Comparison of ENCODE assay signal across 7 mouse cellular contexts in genomic region chr3:96662731-96663316, GRCm38 (mm10). TPM values are rescaled to one million over a fixed set of nuclear protein-coding genes. Genes with fewer than 3 reads are reported as not detected.
DNase-seq lines count a peak whose midpoint lies in the region; ATAC-seq and TF ChIP-seq lines count a peak whose summit lies in the region.

No protein-coding gene starts in this region.

- H3K4me2 ChIP-seq in embryonic facial prominence, embryonic 14.5 days (ENCODE audit: low read depth, low read length), result peak overlapping the region; percentile 54
- peak overlapping the region; percentile 60 for H3K4me2 ChIP-seq in hindbrain, postnatal 0 days (ENCODE audit: low read depth, low read length)

- ATAC-seq in embryonic facial prominence, embryonic 14.5 days (ENCODE audit: low read depth), result no peak
- ATAC-seq in hindbrain, postnatal 0 days, result peak; percentile 13; the same call in 1 of the 2 replicates

- H3K27ac ChIP-seq in layer of hippocampus, adult 2 months, result peak overlapping the region; percentile 25; the same call in 1 of the 2 replicates
- peak overlapping the region; percentile 87 for H3K27ac ChIP-seq in embryonic facial prominence, embryonic 14.5 days (replicated peaks; ENCODE audit: low read depth, low read length)
- H3K27ac ChIP-seq in hindbrain, postnatal 0 days, result peak overlapping the region; percentile 72; the same call in 1 of the 2 replicates
- H3K27ac ChIP-seq in olfactory bulb, adult 2 months (ENCODE audit: insufficient read depth, low read depth, low read length), result peak overlapping the region; percentile 50; the same call in 1 of the 2 replicates

- H3K9me3 ChIP-seq in embryonic facial prominence, embryonic 14.5 days (ENCODE audit: control insufficient read depth, low read length), result no peaks in the 10 kb centered on the region
- H3K9me3 ChIP-seq in hindbrain, postnatal 0 days (ENCODE audit: low read length), result no peaks in the 10 kb centered on the region

- WGBS in embryonic facial prominence, embryonic 14.5 days, result 31% methylated on average over 8 of the region's 8 CpGs
- 34% methylated on average over 8 of the region's 8 CpGs for WGBS in hindbrain, postnatal 0 days
- 35% methylated on average over 8 of the region's 8 CpGs for WGBS in olfactory bulb, adult 2 months

- no peak overlapping the region for H3K4me3 ChIP-seq in layer of hippocampus, adult 2 months
- peak overlapping the region; percentile 18; the same call in 1 of the 2 replicates for H3K4me3 ChIP-seq in embryonic facial prominence, embryonic 14.5 days (ENCODE audit: low read depth, low read length)
- H3K4me3 ChIP-seq in hindbrain, postnatal 0 days (ENCODE audit: low read length), result peak overlapping the region; percentile 28
- no peak overlapping the region for H3K4me3 ChIP-seq in olfactory bulb, adult 2 months (ENCODE audit: insufficient read depth, low read depth, low read length)

- 0 out of 2 replicates have a peak, but pooled peaks cover 9% of the 10 kb centered on the region for H3K4me1 ChIP-seq in embryonic facial prominence, embryonic 14.5 days (ENCODE audit: control insufficient read depth, insufficient read depth, low read length)
- H3K4me1 ChIP-seq in hindbrain, postnatal 0 days (ENCODE audit: insufficient read depth, low read length), result peaks cover 8% of the 10 kb centered on the region
- peaks cover 6% of the 10 kb centered on the region for H3K4me1 ChIP-seq in olfactory bulb, adult 2 months (ENCODE audit: control insufficient read depth, insufficient read depth, low read length)

- TF ChIP-seq CTCF in layer of hippocampus, adult 2 months (conservative IDR thresholded peaks at IDR 0.05), result no peak
- TF ChIP-seq CTCF in hindbrain, postnatal 0 days (IDR thresholded peaks at IDR 0.05; ENCODE audit: low read depth), result no peak
- no peak for TF ChIP-seq CTCF in olfactory bulb, adult 2 months (IDR thresholded peaks at IDR 0.05; ENCODE audit: insufficient read depth, low read depth, low read length)

- no peak for DNase-seq in layer of hippocampus, adult 2 months (ENCODE audit: low spot score in 2 of 2)
- DNase-seq in layer of hippocampus, postnatal 25 days (ENCODE audit: extremely low spot score in 1 of 2, low spot score in 1 of 2), result no peak
- DNase-seq in embryonic facial prominence, embryonic 14.5 days (ENCODE audit: low spot score), result peak; percentile 47
- DNase-seq in hindbrain, postnatal 0 days (ENCODE audit: low spot score), result peak; percentile 32
- no peak for DNase-seq in left cerebral cortex, postnatal 36 days (ENCODE audit: low spot score in 2 of 2)
- no peak for DNase-seq in left cerebral cortex, adult 8-10 months (ENCODE audit: low spot score in 2 of 2)

- intact Hi-C loops in left cerebral cortex, postnatal 36 days (cut with DNase I), result no loop called here

- TF ChIP-seq POLR2A in olfactory bulb, adult 2 months (IDR thresholded peaks at IDR 0.05; ENCODE audit: insufficient read depth, low read depth, low read length), result no peak

- H3K27me3 ChIP-seq in embryonic facial prominence, embryonic 14.5 days (replicated peaks; ENCODE audit: control insufficient read depth, insufficient read depth, low read length), result no peaks in the 10 kb centered on the region
- no peaks in the 10 kb centered on the region for H3K27me3 ChIP-seq in hindbrain, postnatal 0 days (ENCODE audit: insufficient read depth, low read length)

- H3K36me3 ChIP-seq in embryonic facial prominence, embryonic 14.5 days (ENCODE audit: control insufficient read depth, insufficient read depth, low read length), result no peaks in the 10 kb centered on the region
- H3K36me3 ChIP-seq in hindbrain, postnatal 0 days (ENCODE audit: insufficient read depth, low read length), result no peaks in the 10 kb centered on the region

- no peak overlapping the region for H3K9ac ChIP-seq in embryonic facial prominence, embryonic 14.5 days (ENCODE audit: low read depth, low read length)
- peak overlapping the region; percentile 35; the same call in 1 of the 2 replicates for H3K9ac ChIP-seq in hindbrain, postnatal 0 days (replicated peaks; ENCODE audit: low read length)

RNA-seq across cellular contexts. Expression of gene Ankrd35, which starts 7.1 kb away (rescaled TPM):
- total RNA-seq in layer of hippocampus, adult 2 months (2021), result 1 to 10 TPM; 6.3 to 6.7 TPM
- total RNA-seq in layer of hippocampus, postnatal 25 days (2021), result 1 to 10 TPM; 5.3 to 6.2 TPM
- 2.9 and 3.6 TPM in 2 replicates for polyA plus RNA-seq in embryonic facial prominence, embryonic 14.5 days (2014; fragmentation: Nextera tagmentation; extraction: Ambion mirVana)
- total RNA-seq in hindbrain, postnatal 0 days (2014; rRNA removed), result 2.1 and 6.4 TPM in 2 replicates
- 2.8 and 3.0 TPM in 2 replicates for polyA plus RNA-seq in hindbrain, postnatal 0 days (2015; fragmentation: Nextera tagmentation; extraction: Ambion mirVana)
- not detected in 2 replicates for polyA plus RNA-seq in olfactory bulb, adult 2 months (2012; ENCODE audit: insufficient read depth, insufficient read length, low replicate concordance, missing spikeins)
- 1 to 10 TPM; 7.5 to 8.1 TPM for total RNA-seq in left cerebral cortex, postnatal 36 days (2021)
- 1 to 10 TPM; 7.2 to 9.0 (median 8.6) TPM for total RNA-seq in left cerebral cortex, adult 8-10 months (2022)

RNA-seq across cellular contexts. Expression of gene Itga10, which starts 17.4 kb away (rescaled TPM):
- 1 to 10 TPM; 2.0 to 3.1 TPM for total RNA-seq in layer of hippocampus, adult 2 months (2021)
- 1 to 10 TPM; 1.1 to 1.7 TPM for total RNA-seq in layer of hippocampus, postnatal 25 days (2021)
- 6.4 and 8.1 TPM in 2 replicates for polyA plus RNA-seq in embryonic facial prominence, embryonic 14.5 days (2014; fragmentation: Nextera tagmentation; extraction: Ambion mirVana)
- total RNA-seq in hindbrain, postnatal 0 days (2014; rRNA removed), result 2.3 and 2.6 TPM in 2 replicates
- 0.79 and 1.4 TPM in 2 replicates for polyA plus RNA-seq in hindbrain, postnatal 0 days (2015; fragmentation: Nextera tagmentation; extraction: Ambion mirVana)
- polyA plus RNA-seq in olfactory bulb, adult 2 months (2012; ENCODE audit: insufficient read depth, insufficient read length, low replicate concordance, missing spikeins), result not detected in 2 replicates
- total RNA-seq in left cerebral cortex, postnatal 36 days (2021), result 1 to 10 TPM; 1.2 to 3.2 TPM
- 1 to 10 TPM in 3 of 4 experiments, under 1 TPM in 1; 0.97 to 2.0 (median 1.5) TPM for total RNA-seq in left cerebral cortex, adult 8-10 months (2022)

RNA-seq across cellular contexts. Expression of gene Gm42957, which starts 27.6 kb away (rescaled TPM):
- under 1 TPM; 0.12 to 0.87 TPM for total RNA-seq in layer of hippocampus, adult 2 months (2021)
- total RNA-seq in layer of hippocampus, postnatal 25 days (2021), result under 1 TPM; 0.31 to 0.37 TPM
- 0.33 and 0.47 TPM in 2 replicates for polyA plus RNA-seq in embryonic facial prominence, embryonic 14.5 days (2014; fragmentation: Nextera tagmentation; extraction: Ambion mirVana)
- 0.32 TPM in 1 of 2 replicates, not detected in the other for total RNA-seq in hindbrain, postnatal 0 days (2014; rRNA removed)
- polyA plus RNA-seq in hindbrain, postnatal 0 days (2015; fragmentation: Nextera tagmentation; extraction: Ambion mirVana), result 0.15 TPM in 1 of 2 replicates, not detected in the other
- not detected in 2 replicates for polyA plus RNA-seq in olfactory bulb, adult 2 months (2012; ENCODE audit: insufficient read depth, insufficient read length, low replicate concordance, missing spikeins)
- under 1 TPM; 0.17 to 0.66 TPM for total RNA-seq in left cerebral cortex, postnatal 36 days (2021)
- under 1 TPM in 3 of 4 experiments, not detected in 1; 0.11 to 0.51 (median 0.15) TPM for total RNA-seq in left cerebral cortex, adult 8-10 months (2022)

RNA-seq across cellular contexts. Expression of gene Pex11b, which starts 27.6 kb away (rescaled TPM):
- total RNA-seq in layer of hippocampus, adult 2 months (2021), result 10 to 100 TPM; 57.1 to 59.6 TPM
- 10 to 100 TPM; 55.3 to 57.3 TPM for total RNA-seq in layer of hippocampus, postnatal 25 days (2021)
- 51.6 and 56.5 TPM in 2 replicates for polyA plus RNA-seq in embryonic facial prominence, embryonic 14.5 days (2014; fragmentation: Nextera tagmentation; extraction: Ambion mirVana)
- total RNA-seq in hindbrain, postnatal 0 days (2014; rRNA removed), result 47.1 and 63.9 TPM in 2 replicates
- polyA plus RNA-seq in hindbrain, postnatal 0 days (2015; fragmentation: Nextera tagmentation; extraction: Ambion mirVana), result 66.9 and 67.3 TPM in 2 replicates
- polyA plus RNA-seq in olfactory bulb, adult 2 months (2012; ENCODE audit: insufficient read depth, insufficient read length, low replicate concordance, missing spikeins), result not detected in 2 replicates
- 10 to 100 TPM; 56.1 to 57.1 TPM for total RNA-seq in left cerebral cortex, postnatal 36 days (2021)
- 10 to 100 TPM; 52.7 to 62.6 (median 54.3) TPM for total RNA-seq in left cerebral cortex, adult 8-10 months (2022)

RNA-seq across cellular contexts. Expression of gene Rbm8a, which starts 33.1 kb away (rescaled TPM):
- total RNA-seq in layer of hippocampus, adult 2 months (2021), result 10 to 100 TPM; 51.4 to 52.0 TPM
- total RNA-seq in layer of hippocampus, postnatal 25 days (2021), result 10 to 100 TPM; 48.4 to 51.7 TPM
- polyA plus RNA-seq in embryonic facial prominence, embryonic 14.5 days (2014; fragmentation: Nextera tagmentation; extraction: Ambion mirVana), result 122 and 127 TPM in 2 replicates
- 14.9 and 17.0 TPM in 2 replicates for total RNA-seq in hindbrain, postnatal 0 days (2014; rRNA removed)
- 114 TPM in 2 replicates for polyA plus RNA-seq in hindbrain, postnatal 0 days (2015; fragmentation: Nextera tagmentation; extraction: Ambion mirVana)
- not detected in 2 replicates for polyA plus RNA-seq in olfactory bulb, adult 2 months (2012; ENCODE audit: insufficient read depth, insufficient read length, low replicate concordance, missing spikeins)
- 10 to 100 TPM; 37.4 to 43.7 TPM for total RNA-seq in left cerebral cortex, postnatal 36 days (2021)
- 10 to 100 TPM; 41.8 to 56.2 (median 46.5) TPM for total RNA-seq in left cerebral cortex, adult 8-10 months (2022)

Comparison
In these comparisons a context has a peak if more than half of its experiments do, and no peak if none do; other contexts are left out.
1. DNase-seq: peak in embryonic facial prominence, embryonic 14.5 days (single experiment) and hindbrain, postnatal 0 days (single experiment); none in layer of hippocampus, adult 2 months (0 of 2), layer of hippocampus, postnatal 25 days (0 of 2), left cerebral cortex, postnatal 36 days (0 of 2) and left cerebral cortex, adult 8-10 months (0 of 2).
2. H3K27ac ChIP-seq: peak in every context shown above with its lines; median percentile 87 in embryonic facial prominence, embryonic 14.5 days; 72 in hindbrain, postnatal 0 days; 50 in olfactory bulb, adult 2 months; 25 in layer of hippocampus, adult 2 months.
3. H3K4me3 ChIP-seq: peak in embryonic facial prominence, embryonic 14.5 days (single experiment) and hindbrain, postnatal 0 days (single experiment); none in layer of hippocampus, adult 2 months (single experiment) and olfactory bulb, adult 2 months (single experiment).